Mouse (Mus musculus): ENCODE data around the gene Tenm4. TPM values are rescaled to one million over a fixed set of nuclear protein-coding genes. Genes with fewer than 3 reads are reported as not detected.

Tenm4 gene
- polyA plus RNA-seq, 1 experiment from 2014 or later = 41.3 TPM

GRCm38 (mm10) chr7:96773585-96774225 is 602.7 kb downstream of the Tenm4 start:
- no peak for ATAC-seq (ENCODE audit: low FRiP score, low read depth)
- H3K4me1 ChIP-seq = peaks cover 19% of the 10 kb centered on the region; the same call in 1 of the 2 replicates
- no peak overlapping the region for H3K4me3 ChIP-seq
- H3K9me3 ChIP-seq = no peaks in the 10 kb centered on the region
- no peaks in the 10 kb centered on the region for H3K27me3 ChIP-seq
- peaks cover 15% of the 10 kb centered on the region for H3K36me3 ChIP-seq
- H3K9ac ChIP-seq (replicated peaks) = no peak overlapping the region
- H3K4me2 ChIP-seq (replicated peaks) = no peak overlapping the region
- H3K27ac ChIP-seq (replicated peaks) = no peak overlapping the region
- WGBS = 92% methylated on average over 17 of the region's 17 CpGs

GRCm38 (mm10) chr7:96775080-96775486 is 604.0 kb downstream of the Tenm4 start:
- Histone ChIP-seq H3K9ac (replicated peaks) (no peak overlapping the region), H3K4me2 (replicated peaks) (no peak overlapping the region), H3K4me3 (no peak overlapping the region), H3K4me1 (peaks cover 22% of the 10 kb centered on the region; the same call in 1 of the 2 replicates), H3K36me3 (peaks cover 15% of the 10 kb centered on the region), H3K27me3 (no peaks in the 10 kb centered on the region), H3K9me3 (no peaks in the 10 kb centered on the region), H3K27ac (replicated peaks) (no peak overlapping the region)
- WGBS = 60% methylated on average over 6 of the region's 6 CpGs
- no peak for ATAC-seq (ENCODE audit: low FRiP score, low read depth)

GRCm38 (mm10) chr7:96777938-96778600 is 607.0 kb downstream of the Tenm4 start:
- H3K4me1 ChIP-seq = peaks cover 22% of the 10 kb centered on the region; the same call in 1 of the 2 replicates
- no peak overlapping the region for H3K9ac ChIP-seq (replicated peaks)
- H3K27me3 ChIP-seq = no peaks in the 10 kb centered on the region
- no peak overlapping the region for H3K4me2 ChIP-seq (replicated peaks)
- H3K4me3 ChIP-seq = no peak overlapping the region
- H3K36me3 ChIP-seq = 0 out of 2 replicates have a peak, but pooled peaks cover 5% of the 10 kb centered on the region
- WGBS = 90% methylated on average over 8 of the region's 8 CpGs
- H3K27ac ChIP-seq (replicated peaks) = no peak overlapping the region
- no peaks in the 10 kb centered on the region for H3K9me3 ChIP-seq
- no peak for ATAC-seq (ENCODE audit: low FRiP score, low read depth)

GRCm38 (mm10) chr7:96778601-96778969 is 607.5 kb downstream of the Tenm4 start:
- H3K27ac ChIP-seq (replicated peaks) = no peak overlapping the region
- no peaks in the 10 kb centered on the region for H3K27me3 ChIP-seq
- WGBS = 79% methylated on average over 3 of the region's 3 CpGs
- H3K9ac ChIP-seq (replicated peaks) = no peak overlapping the region
- no peak overlapping the region for H3K4me2 ChIP-seq (replicated peaks)
- H3K9me3 ChIP-seq = no peaks in the 10 kb centered on the region
- 0 out of 2 replicates have a peak, but pooled peaks cover 5% of the 10 kb centered on the region for H3K36me3 ChIP-seq
- peaks cover 18% of the 10 kb centered on the region; the same call in 1 of the 2 replicates for H3K4me1 ChIP-seq
- no peak overlapping the region for H3K4me3 ChIP-seq
- ATAC-seq (ENCODE audit: low FRiP score, low read depth) = no peak

GRCm38 (mm10) chr7:96780556-96780955 is 609.5 kb downstream of the Tenm4 start:
- 89% methylated on average over 1 of the region's 1 CpGs for WGBS
- ATAC-seq (ENCODE audit: low FRiP score, low read depth) = no peak

GRCm38 (mm10) chr7:96781068-96781467 is 610.0 kb downstream of the Tenm4 start:
- Histone ChIP-seq H3K4me3 (no peak overlapping the region), H3K4me2 (replicated peaks) (no peak overlapping the region), H3K27ac (replicated peaks) (no peak overlapping the region), H3K9ac (replicated peaks) (no peak overlapping the region), H3K4me1 (peaks cover 7% of the 10 kb centered on the region; the same call in 1 of the 2 replicates), H3K9me3 (no peaks in the 10 kb centered on the region), H3K27me3 (no peaks in the 10 kb centered on the region), H3K36me3 (0 out of 2 replicates have a peak, but pooled peaks cover 5% of the 10 kb centered on the region)
- WGBS = 86% methylated on average over 6 of the region's 6 CpGs
- no peak for ATAC-seq (ENCODE audit: low FRiP score, low read depth)

More at GRCm38 (mm10) chr7:96780556-96780955, 609.5 kb downstream of the Tenm4 start:
- Histone ChIP-seq H3K27me3 (no peaks in the 10 kb centered on the region), H3K4me1 (peaks cover 4% of the 10 kb centered on the region; the same call in 1 of the 2 replicates), H3K36me3 (0 out of 2 replicates have a peak, but pooled peaks cover 5% of the 10 kb centered on the region), H3K4me3 (no peak overlapping the region), H3K27ac (replicated peaks) (no peak overlapping the region), H3K9ac (replicated peaks) (no peak overlapping the region), H3K9me3 (no peaks in the 10 kb centered on the region), H3K4me2 (replicated peaks) (no peak overlapping the region)

- H3K4me1 ChIP-seq = peaks cover 11% of the 10 kb centered on the region; the same call in 1 of the 2 replicates
- H3K9me3 ChIP-seq = no peaks in the 10 kb centered on the region
- H3K36me3 ChIP-seq = no peaks in the 10 kb centered on the region
- H3K4me2 ChIP-seq (replicated peaks) = no peak overlapping the region
- H3K9ac ChIP-seq (replicated peaks) = no peak overlapping the region
- H3K27me3 ChIP-seq = no peaks in the 10 kb centered on the region
- no peak for ATAC-seq (ENCODE audit: low FRiP score, low read depth)
- WGBS = 95% methylated on average over 4 of the region's 4 CpGs
- H3K4me3 ChIP-seq = no peak overlapping the region
- no peak overlapping the region for H3K27ac ChIP-seq (replicated peaks)
These were observed 611.6 kb downstream of the Tenm4 start for GRCm38 (mm10) chr7:96782686-96783085.

GRCm38 (mm10) chr7:96785808-96786207 is 614.8 kb downstream of the Tenm4 start:
- Histone ChIP-seq H3K4me1 (peaks cover 8% of the 10 kb centered on the region; the same call in 1 of the 2 replicates), H3K27me3 (peaks cover 6% of the 10 kb centered on the region; the same call in 1 of the 2 replicates), H3K9ac (replicated peaks) (no peak overlapping the region), H3K9me3 (no peaks in the 10 kb centered on the region), H3K4me2 (replicated peaks) (no peak overlapping the region), H3K27ac (replicated peaks) (no peak overlapping the region; the same call in 1 of the 2 replicates), H3K4me3 (no peak overlapping the region), H3K36me3 (0 out of 2 replicates have a peak, but pooled peaks cover 5% of the 10 kb centered on the region)
- 67% methylated on average over 9 of the region's 9 CpGs for WGBS
- ATAC-seq (ENCODE audit: low FRiP score, low read depth) = no peak

- H3K4me1 ChIP-seq = peaks cover 8% of the 10 kb centered on the region; the same call in 1 of the 2 replicates
- no peaks in the 10 kb centered on the region for H3K9me3 ChIP-seq
- no peak overlapping the region for H3K4me2 ChIP-seq (replicated peaks)
- no peak overlapping the region for H3K4me3 ChIP-seq
- no peak overlapping the region for H3K9ac ChIP-seq (replicated peaks)
- ATAC-seq (ENCODE audit: low FRiP score, low read depth) = no peak
- peaks cover 6% of the 10 kb centered on the region; the same call in 1 of the 2 replicates for H3K27me3 ChIP-seq
- 0 out of 2 replicates have a peak, but pooled peaks cover 5% of the 10 kb centered on the region for H3K36me3 ChIP-seq
- 86% methylated on average over 5 of the region's 5 CpGs for WGBS
- H3K27ac ChIP-seq (replicated peaks) = no peak overlapping the region
These were observed 615.4 kb downstream of the Tenm4 start for GRCm38 (mm10) chr7:96786262-96787044.

GRCm38 (mm10) chr7:96788135-96788534 is 617.1 kb downstream of the Tenm4 start:
- Histone ChIP-seq H3K9me3 (no peaks in the 10 kb centered on the region), H3K9ac (replicated peaks) (no peak overlapping the region), H3K36me3 (0 out of 2 replicates have a peak, but pooled peaks cover 5% of the 10 kb centered on the region), H3K27ac (replicated peaks) (no peak overlapping the region), H3K27me3 (peaks cover 6% of the 10 kb centered on the region; the same call in 1 of the 2 replicates), H3K4me3 (no peak overlapping the region), H3K4me2 (replicated peaks) (no peak overlapping the region), H3K4me1 (peaks cover 15% of the 10 kb centered on the region; the same call in 1 of the 2 replicates)
- no peak for ATAC-seq (ENCODE audit: low FRiP score, low read depth)
- 88% methylated on average over 4 of the region's 4 CpGs for WGBS

- Histone ChIP-seq H3K9me3 (no peaks in the 10 kb centered on the region), H3K4me1 (peaks cover 17% of the 10 kb centered on the region; the same call in 1 of the 2 replicates), H3K9ac (replicated peaks) (no peak overlapping the region), H3K27ac (replicated peaks) (no peak overlapping the region), H3K4me2 (replicated peaks) (no peak overlapping the region), H3K4me3 (no peak overlapping the region), H3K36me3 (0 out of 2 replicates have a peak, but pooled peaks cover 5% of the 10 kb centered on the region), H3K27me3 (peaks cover 11% of the 10 kb centered on the region; the same call in 1 of the 2 replicates)
- WGBS = 78% methylated on average over 2 of the region's 2 CpGs
- ATAC-seq (ENCODE audit: low FRiP score, low read depth) = no peak
These were observed 619.3 kb downstream of the Tenm4 start for GRCm38 (mm10) chr7:96790326-96790725.

All from midbrain, embryonic 12.5 days (tissue).